Mouse (Mus musculus): ENCODE results near the gene Olfr676. TPM values are rescaled to one million over a fixed set of nuclear protein-coding genes. Genes with fewer than 3 reads are reported as not detected.
"Not testable (repeated sequence)": the region's sequence is repeated elsewhere in the genome, so short reads cannot be mapped to it uniquely, and the experiment has no call there.

Olfr676 gene
- not detected in 2 replicates for total RNA-seq (2014; fragmentation: Nextera tagmentation)
- total RNA-seq (2017) = not detected in 2 replicates

DNA sequence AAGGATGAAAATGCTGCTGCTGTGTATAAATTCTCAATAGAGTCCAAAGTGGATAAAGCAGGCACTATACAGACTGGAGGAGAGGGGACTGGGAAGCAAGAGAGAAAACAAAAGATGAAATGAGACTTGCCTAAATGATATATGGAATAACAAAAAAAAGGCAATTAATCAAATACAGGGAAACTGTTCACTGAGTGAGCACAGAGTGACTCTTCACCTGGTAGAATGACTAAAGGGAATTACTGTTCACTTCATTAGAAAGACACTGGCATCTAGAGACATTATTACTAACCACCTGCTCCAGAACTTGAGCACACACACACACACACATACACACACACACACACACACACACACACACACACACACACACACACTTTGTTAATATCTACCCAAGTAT is at the start of gene Olfr676:
Olfr676 (plus strand) TSS at position 301 of the 400 bp plus-strand sequence.
- no peak for ATAC-seq (replicated peaks; ENCODE audit: low FRiP score, low TSS enrichment, poor library complexity, severe bottlenecking)

DNA sequence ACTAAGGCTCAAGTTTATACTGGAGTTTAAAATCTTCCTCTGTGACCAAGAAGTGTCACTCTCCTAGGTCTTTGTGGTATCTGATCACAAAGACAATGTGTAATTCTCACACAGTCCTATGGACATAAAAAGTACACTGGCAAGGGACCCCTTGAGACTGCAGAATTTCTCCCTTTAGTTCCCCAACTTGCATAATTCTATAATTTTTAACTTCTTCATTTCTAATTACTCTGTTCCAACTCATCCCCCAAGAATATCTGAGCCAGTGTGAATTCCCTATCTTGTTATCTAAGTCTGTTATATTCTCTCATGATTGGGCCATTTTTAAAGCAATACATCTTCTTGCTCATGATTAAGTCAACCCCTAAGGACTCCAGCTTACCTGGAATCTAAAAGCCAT is 30.6 kb upstream of the Olfr676 start, which contains the start of gene Olfr672:
Olfr672 (minus strand) TSS at position 101 of the 400 bp plus-strand sequence.
- ATAC-seq (replicated peaks; ENCODE audit: low FRiP score, low TSS enrichment, poor library complexity, severe bottlenecking) = no peak

DNA sequence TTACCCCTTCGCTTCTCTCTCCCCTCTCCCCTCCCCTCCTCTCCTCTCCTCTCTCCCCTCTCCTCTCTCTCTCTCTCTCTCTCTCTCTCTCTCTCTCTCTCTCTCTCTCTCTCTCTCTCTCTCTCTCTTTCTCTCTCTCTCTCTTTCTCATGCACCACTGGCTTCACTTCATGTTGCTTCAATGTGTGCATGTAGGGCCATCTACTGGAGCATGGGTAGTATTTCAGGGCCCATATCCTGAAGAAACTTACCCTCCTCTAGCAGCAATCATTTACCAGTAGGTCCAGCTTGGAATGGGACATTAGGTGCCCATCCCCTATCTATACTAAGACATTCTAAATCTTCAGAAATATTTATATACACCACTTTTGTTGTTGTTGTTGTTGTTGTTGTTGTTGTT is 10.0 kb upstream of the Olfr676 start:
- no peak for ATAC-seq (replicated peaks; ENCODE audit: low FRiP score, low TSS enrichment, poor library complexity, severe bottlenecking)

DNA sequence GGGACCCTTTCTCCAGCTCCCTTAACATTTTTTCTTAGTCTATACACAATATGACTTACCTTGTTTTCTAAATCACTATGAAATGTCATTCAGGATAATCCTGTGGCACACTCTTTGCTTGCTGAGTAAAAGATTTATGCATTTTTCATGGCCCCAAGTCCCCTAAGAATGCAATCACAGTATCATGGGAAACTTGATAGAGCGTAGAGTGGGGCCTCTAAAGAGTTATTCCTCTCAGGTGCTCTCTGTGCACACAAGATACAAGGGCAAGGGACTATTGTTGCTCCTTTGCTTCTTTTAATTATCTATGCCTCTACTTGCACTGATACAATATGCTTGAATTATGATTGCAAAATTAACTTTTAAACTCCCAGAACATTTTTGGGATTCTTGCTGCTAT is 4.1 kb upstream of the Olfr676 start, which contains the start of gene Olfr675:
Olfr675 (minus strand) TSS at position 101 of the 400 bp plus-strand sequence.
- ATAC-seq (replicated peaks; ENCODE audit: low FRiP score, low TSS enrichment, poor library complexity, severe bottlenecking) = no peak

DNA sequence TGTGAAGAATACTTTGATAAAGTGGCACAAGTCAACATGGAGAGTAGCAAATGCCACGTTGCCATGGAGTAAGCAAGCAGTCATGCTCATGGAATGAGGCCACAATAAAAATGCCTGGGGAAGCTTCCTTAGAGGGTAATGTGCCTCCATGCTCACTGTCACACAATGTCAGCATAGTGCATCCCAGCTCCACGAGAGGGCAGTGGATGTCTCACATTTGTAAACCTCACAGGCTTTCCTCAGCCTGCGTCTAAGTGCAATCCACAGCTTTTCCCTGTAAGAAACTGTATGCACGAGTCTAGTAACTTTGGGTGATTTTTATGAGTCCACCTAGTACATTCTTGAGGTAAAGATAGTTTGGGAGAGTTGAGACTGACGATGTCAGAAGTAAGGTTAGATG is 1.3 kb downstream of the Olfr676 start:
- ATAC-seq (replicated peaks; ENCODE audit: low FRiP score, low TSS enrichment, poor library complexity, severe bottlenecking) = not testable (repeated sequence)

DNA sequence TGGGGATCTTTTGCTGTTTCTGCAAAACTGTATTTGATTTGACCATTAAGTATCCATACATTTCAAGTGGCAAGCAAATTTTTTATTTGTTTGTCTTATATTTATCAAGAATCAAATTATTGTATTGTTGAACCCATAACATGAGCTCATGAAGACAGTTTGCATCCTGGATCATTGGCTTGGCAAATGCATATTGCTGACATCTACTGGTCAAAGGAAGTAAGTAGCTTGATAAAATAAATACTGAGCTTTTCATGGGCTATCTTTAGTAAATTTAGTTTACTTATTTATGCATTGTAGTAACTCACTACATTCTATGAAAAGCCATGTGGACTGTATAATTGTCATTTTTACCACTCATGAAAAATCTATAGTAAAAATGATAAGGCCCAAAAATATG is 26.5 kb downstream of the Olfr676 start:
- no peak for ATAC-seq (replicated peaks; ENCODE audit: low FRiP score, low TSS enrichment, poor library complexity, severe bottlenecking)

DNA sequence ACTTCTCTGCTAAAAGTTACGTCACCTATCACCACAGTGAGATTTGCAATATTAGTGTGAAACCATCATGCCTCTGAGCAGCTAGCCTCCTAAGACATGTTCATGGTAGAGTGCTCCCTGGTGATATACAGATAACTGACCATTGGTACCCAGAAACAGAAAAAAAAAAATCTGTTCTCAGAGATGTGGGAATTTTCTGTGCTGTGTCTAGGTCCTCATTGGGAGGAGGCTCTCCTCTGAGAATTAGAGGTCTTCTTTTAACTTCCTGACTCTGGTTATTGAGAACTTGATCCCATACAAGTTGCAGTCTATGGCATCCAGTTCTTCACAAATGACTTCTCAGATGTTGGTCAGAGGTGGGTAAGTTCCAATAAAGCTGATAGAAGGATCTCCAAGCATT is 31.7 kb downstream of the Olfr676 start, which contains the start of gene Olfr678:
Olfr678 (plus strand) TSS at position 301 of the 400 bp plus-strand sequence.
- no peak for ATAC-seq (replicated peaks; ENCODE audit: low FRiP score, low TSS enrichment, poor library complexity, severe bottlenecking)

DNA sequence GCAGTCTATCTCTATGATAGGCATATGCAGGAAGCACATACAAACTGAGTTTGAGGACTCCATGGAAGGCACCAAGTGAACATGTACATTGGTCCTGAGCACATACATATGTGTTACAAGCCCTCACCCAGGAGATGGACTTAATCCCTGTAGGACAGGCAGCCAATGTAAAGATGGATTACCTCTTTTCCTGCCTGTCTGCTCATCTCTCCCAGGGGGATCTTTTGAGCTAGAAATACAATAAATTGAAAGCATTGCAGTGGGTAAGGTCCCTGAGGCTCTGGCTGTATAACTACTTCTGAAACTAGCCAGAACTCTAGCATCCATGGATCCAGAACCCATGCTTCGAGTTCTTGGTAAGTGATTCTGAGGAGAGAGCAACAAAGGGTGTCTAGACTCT is 48.4 kb downstream of the Olfr676 start, which contains the start of gene Olfr679:
Olfr679 (plus strand) TSS at position 301 of the 400 bp plus-strand sequence.
- no peak for ATAC-seq (replicated peaks; ENCODE audit: low FRiP score, low TSS enrichment, poor library complexity, severe bottlenecking)

Other genes starting within 250 kb of the Olfr676 start
- not detected in 2 replicates for gene Usp17lb, start 190.1 kb upstream of the Olfr676 start, total RNA-seq (2014; fragmentation: Nextera tagmentation)
- gene Usp17lb, start 190.1 kb upstream of the Olfr676 start, total RNA-seq (2017) = not detected in 2 replicates
- gene Usp17la, start 175.7 kb upstream of the Olfr676 start, total RNA-seq (2014; fragmentation: Nextera tagmentation) = not detected in 2 replicates
- gene Usp17la, start 175.7 kb upstream of the Olfr676 start, total RNA-seq (2017) = not detected in 2 replicates
- not detected in 2 replicates for gene Olfr665, start 154.7 kb upstream of the Olfr676 start, total RNA-seq (2014; fragmentation: Nextera tagmentation)
- gene Olfr665, start 154.7 kb upstream of the Olfr676 start, total RNA-seq (2017) = not detected in 2 replicates
- not detected in 2 replicates for gene Olfr666, start 136.7 kb upstream of the Olfr676 start, total RNA-seq (2014; fragmentation: Nextera tagmentation)
- gene Olfr666, start 136.7 kb upstream of the Olfr676 start, total RNA-seq (2017) = not detected in 2 replicates
- not detected in 2 replicates for gene Olfr667, start 111.2 kb upstream of the Olfr676 start, total RNA-seq (2014; fragmentation: Nextera tagmentation)
- gene Olfr667, start 111.2 kb upstream of the Olfr676 start, total RNA-seq (2017) = not detected in 2 replicates
- not detected in 2 replicates for gene Olfr668, start 104.6 kb upstream of the Olfr676 start, total RNA-seq (2014; fragmentation: Nextera tagmentation)
- gene Olfr668, start 104.6 kb upstream of the Olfr676 start, total RNA-seq (2017) = not detected in 2 replicates
- not detected in 2 replicates for gene Olfr669, start 98.5 kb upstream of the Olfr676 start, total RNA-seq (2014; fragmentation: Nextera tagmentation)
- gene Olfr669, start 98.5 kb upstream of the Olfr676 start, total RNA-seq (2017) = not detected in 2 replicates
- not detected in 2 replicates for gene Olfr670, start 70.1 kb upstream of the Olfr676 start, total RNA-seq (2014; fragmentation: Nextera tagmentation)
- gene Olfr670, start 70.1 kb upstream of the Olfr676 start, total RNA-seq (2017) = not detected in 2 replicates
- gene Olfr671, start 53.6 kb upstream of the Olfr676 start, total RNA-seq (2014; fragmentation: Nextera tagmentation) = not detected in 2 replicates
- not detected in 2 replicates for gene Olfr671, start 53.6 kb upstream of the Olfr676 start, total RNA-seq (2017)
- gene Olfr672, start 30.7 kb upstream of the Olfr676 start, total RNA-seq (2014; fragmentation: Nextera tagmentation) = not detected in 2 replicates
- gene Olfr672, start 30.7 kb upstream of the Olfr676 start, total RNA-seq (2017) = not detected in 2 replicates
- not detected in 2 replicates for gene Olfr675, start 4.2 kb upstream of the Olfr676 start, total RNA-seq (2014; fragmentation: Nextera tagmentation)
- not detected in 2 replicates for gene Olfr675, start 4.2 kb upstream of the Olfr676 start, total RNA-seq (2017)
- not detected in 2 replicates for gene Olfr677, start 18.7 kb downstream of the Olfr676 start, total RNA-seq (2014; fragmentation: Nextera tagmentation)
- not detected in 2 replicates for gene Olfr677, start 18.7 kb downstream of the Olfr676 start, total RNA-seq (2017)
- gene Olfr678, start 31.8 kb downstream of the Olfr676 start, total RNA-seq (2014; fragmentation: Nextera tagmentation) = not detected in 2 replicates
- not detected in 2 replicates for gene Olfr678, start 31.8 kb downstream of the Olfr676 start, total RNA-seq (2017)
- gene Olfr679, start 48.5 kb downstream of the Olfr676 start, total RNA-seq (2014; fragmentation: Nextera tagmentation) = not detected in 2 replicates
- gene Olfr679, start 48.5 kb downstream of the Olfr676 start, total RNA-seq (2017) = not detected in 2 replicates
- gene Olfr680-ps1, start 60.1 kb downstream of the Olfr676 start, total RNA-seq (2014; fragmentation: Nextera tagmentation) = not detected in 2 replicates
- not detected in 2 replicates for gene Olfr680-ps1, start 60.1 kb downstream of the Olfr676 start, total RNA-seq (2017)
- gene Olfr681, start 84.1 kb downstream of the Olfr676 start, total RNA-seq (2014; fragmentation: Nextera tagmentation) = not detected in 2 replicates
- gene Olfr681, start 84.1 kb downstream of the Olfr676 start, total RNA-seq (2017) = not detected in 2 replicates
- gene Olfr683, start 114.3 kb downstream of the Olfr676 start, total RNA-seq (2014; fragmentation: Nextera tagmentation) = not detected in 2 replicates
- gene Olfr683, start 114.3 kb downstream of the Olfr676 start, total RNA-seq (2017) = not detected in 2 replicates
- gene Olfr684, start 131.0 kb downstream of the Olfr676 start, total RNA-seq (2014; fragmentation: Nextera tagmentation) = not detected in 2 replicates
- gene Olfr684, start 131.0 kb downstream of the Olfr676 start, total RNA-seq (2017) = not detected in 2 replicates
- gene Olfr685, start 153.3 kb downstream of the Olfr676 start, total RNA-seq (2014; fragmentation: Nextera tagmentation) = not detected in 2 replicates
- not detected in 2 replicates for gene Olfr685, start 153.3 kb downstream of the Olfr676 start, total RNA-seq (2017)
- gene Olfr686, start 174.8 kb downstream of the Olfr676 start, total RNA-seq (2014; fragmentation: Nextera tagmentation) = not detected in 2 replicates
- gene Olfr686, start 174.8 kb downstream of the Olfr676 start, total RNA-seq (2017) = not detected in 2 replicates